Mouse (Mus musculus): ENCODE data around the gene H2-DMb2. TPM values are rescaled to one million over a fixed set of nuclear protein-coding genes. Genes with fewer than 3 reads are reported as not detected.
A peak's percentile ranks its signal among the peaks of the same experiment; 100 is the strongest.

Gene H2-DMb2
- 4.1 and 4.9 TPM in 2 replicates for polyA plus RNA-seq (2012; rRNA removed)

- no peak for DNase-seq (ENCODE audit: low spot score)
Measured at GRCm38 (mm10) chr17:34143033-34143432, at the start of gene H2-DMb2. TSS of gene H2-DMb2 (plus strand) at chr17:34143307.

GRCm38 (mm10) chr17:34094283-34095035 lies 48.6 kb upstream of the H2-DMb2 start:
- no peak for DNase-seq (ENCODE audit: low spot score)

- no peak for DNase-seq (ENCODE audit: low spot score)
Measured at GRCm38 (mm10) chr17:34096497-34097010, 46.6 kb upstream of the H2-DMb2 start.

- DNase-seq (ENCODE audit: low spot score): no peak
Measured at GRCm38 (mm10) chr17:34097272-34097671, 45.8 kb upstream of the H2-DMb2 start.

- no peak for DNase-seq (ENCODE audit: low spot score)
Measured at GRCm38 (mm10) chr17:34098709-34099479, 44.2 kb upstream of the H2-DMb2 start.

- no peak for DNase-seq (ENCODE audit: low spot score)
Measured at GRCm38 (mm10) chr17:34099531-34099930, 43.6 kb upstream of the H2-DMb2 start.

GRCm38 (mm10) chr17:34101185-34101584 lies 41.9 kb upstream of the H2-DMb2 start:
- no peak for DNase-seq (ENCODE audit: low spot score)

GRCm38 (mm10) chr17:34101604-34102032 lies 41.5 kb upstream of the H2-DMb2 start:
- DNase-seq (ENCODE audit: low spot score): peak; percentile 89

GRCm38 (mm10) chr17:34102831-34103230 lies 40.3 kb upstream of the H2-DMb2 start:
- no peak for DNase-seq (ENCODE audit: low spot score)

- DNase-seq (ENCODE audit: low spot score): no peak
Measured at GRCm38 (mm10) chr17:34104804-34105203, 38.3 kb upstream of the H2-DMb2 start.

GRCm38 (mm10) chr17:34106555-34106954 lies 36.6 kb upstream of the H2-DMb2 start:
- no peak for DNase-seq (ENCODE audit: low spot score)

- DNase-seq (ENCODE audit: low spot score): no peak
Measured at GRCm38 (mm10) chr17:34107109-34107867, 35.8 kb upstream of the H2-DMb2 start.

GRCm38 (mm10) chr17:34108460-34108859 lies 34.6 kb upstream of the H2-DMb2 start:
- DNase-seq (ENCODE audit: low spot score): no peak

- no peak for DNase-seq (ENCODE audit: low spot score)
Measured at GRCm38 (mm10) chr17:34109038-34109805, 33.9 kb upstream of the H2-DMb2 start.

- no peak for DNase-seq (ENCODE audit: low spot score)
Measured at GRCm38 (mm10) chr17:34109806-34110195, 33.3 kb upstream of the H2-DMb2 start.

- DNase-seq (ENCODE audit: low spot score): no peak
Measured at GRCm38 (mm10) chr17:34110309-34110708, 32.8 kb upstream of the H2-DMb2 start.

- no peak for DNase-seq (ENCODE audit: low spot score)
Measured at GRCm38 (mm10) chr17:34114114-34114513, 29.0 kb upstream of the H2-DMb2 start.

- no peak for DNase-seq (ENCODE audit: low spot score)
Measured at GRCm38 (mm10) chr17:34116736-34117370, 26.3 kb upstream of the H2-DMb2 start.

GRCm38 (mm10) chr17:34117421-34118112 lies 25.5 kb upstream of the H2-DMb2 start:
- no peak for DNase-seq (ENCODE audit: low spot score)

Measured in urinary bladder, adult 2 months (tissue).